Mouse (Mus musculus) MEL (cell line): ENCODE measurements around the gene Ptprn2. TPM values are rescaled to one million over a fixed set of nuclear protein-coding genes. Genes with fewer than 3 reads are reported as not detected.

ENCODE experiments used
- DNase-seq: peaks from one replicate; pipeline ENCODE4 v3.0.0; 2011; ENCODE audit warnings: low read depth, low spot score
- H3K27ac ChIP-seq: 2 replicates; pipeline ENCODE4 v1.5.1; 2012; ENCODE audit warnings: low read depth, mild to moderate bottlenecking, control low read depth, low read length, moderate library complexity; ENCODE audit not compliant: control insufficient read depth
- H3K27me3 ChIP-seq, 2 experiments: fragments of 150-350 bp in 1 of 2; sonication (generic) in 1 of 2; 2 replicates each; pipeline ENCODE4 v1.6.1; 2012; ENCODE audit warnings: low read length in 2 of 2, mild to moderate bottlenecking in 2 of 2, improper control_type of control experiment in 1 of 2, moderate library complexity in 1 of 2; ENCODE audit not compliant: insufficient read depth in 2 of 2, control insufficient read depth in 1 of 2
- H3K36me3 ChIP-seq, 2 experiments: 2 replicates each; pipeline ENCODE4 v1.6.1; 2012 to 2014; ENCODE audit warnings: low read length in 2 of 2, improper control_type of control experiment in 1 of 2, inconsistent platforms in 1 of 2, mild to moderate bottlenecking in 1 of 2; ENCODE audit not compliant: insufficient read depth in 2 of 2, control insufficient read depth in 1 of 2
- H3K4me1 ChIP-seq, 2 experiments: fragments of 150-350 bp in 1 of 2; sonication (generic) in 1 of 2; 2 replicates each; pipeline ENCODE4 v1.6.1; 2012; ENCODE audit warnings: low read length in 2 of 2, improper control_type of control experiment in 1 of 2, mild to moderate bottlenecking in 1 of 2; ENCODE audit not compliant: insufficient read depth in 2 of 2, control insufficient read depth in 1 of 2
- H3K4me3 ChIP-seq, 2 experiments: fragments of 150-350 bp in 1 of 2; sonication (generic) in 1 of 2; 2 replicates each; pipeline ENCODE4 v1.5.1; 2012; ENCODE audit warnings: low read depth in 2 of 2, low read length in 2 of 2, mild to moderate bottlenecking in 2 of 2, moderate library complexity in 2 of 2, control low read depth in 1 of 2, improper control_type of control experiment in 1 of 2; ENCODE audit not compliant: control insufficient read depth in 1 of 2, insufficient read depth in 1 of 2
- H3K79me2 ChIP-seq: 2 replicates; pipeline ENCODE4 v1.6.1; 2012; ENCODE audit warnings: mild to moderate bottlenecking, low read length, moderate library complexity; ENCODE audit not compliant: control insufficient read depth, poor library complexity, insufficient read depth
- H3K9ac ChIP-seq: 2 replicates; pipeline ENCODE4 v1.6.1; 2012; ENCODE audit warnings: low read depth, mild to moderate bottlenecking, control low read depth, low read length, moderate library complexity; ENCODE audit not compliant: control insufficient read depth, poor library complexity, severe bottlenecking
- H3K9me3 ChIP-seq: fragments of 150-350 bp; sonication (generic); replicated peaks from 2 replicates; pipeline ENCODE4 v1.6.1; 2012; ENCODE audit warnings: mild to moderate bottlenecking, low read length, improper control_type of control experiment, moderate library complexity; ENCODE audit not compliant: insufficient read depth
- BHLHE40 ChIP-seq: IDR thresholded peaks from 2 replicates; pipeline ENCODE4 v1.6.1; 2012; ENCODE audit warnings: low read depth, mild to moderate bottlenecking, inconsistent platforms, low read length, improper control_type of control experiment, borderline replicate concordance
- CHD1 ChIP-seq: IDR thresholded peaks from 2 replicates; pipeline ENCODE4 v1.6.1; 2012; ENCODE audit warnings: low read depth, mild to moderate bottlenecking, inconsistent platforms, low read length, improper control_type of control experiment
- CTCF ChIP-seq, 3 experiments: IDR thresholded peaks in 2 of 3; conservative IDR thresholded peaks in 1 of 3; 2 replicates each; pipeline ENCODE4 v1.5.1; 2011 to 2012; ENCODE audit warnings: low read length in 3 of 3, low read depth in 2 of 3, mild to moderate bottlenecking in 2 of 3, improper control_type of control experiment in 1 of 3, inconsistent platforms in 1 of 3, mixed read lengths in 1 of 3, moderate library complexity in 1 of 3; ENCODE audit not compliant: control insufficient read depth in 1 of 3, insufficient read depth in 1 of 3, poor library complexity in 1 of 3, severe bottlenecking in 1 of 3
- ELF1 ChIP-seq: IDR thresholded peaks from 2 replicates; pipeline ENCODE4 v1.6.1; 2014; ENCODE audit warnings: low read depth, mild to moderate bottlenecking, inconsistent platforms, low read length, improper control_type of control experiment, moderate library complexity
- ETS1 ChIP-seq: IDR thresholded peaks from 2 replicates; pipeline ENCODE4 v1.6.1; 2012; ENCODE audit warnings: low read depth, mild to moderate bottlenecking, inconsistent platforms, low read length, improper control_type of control experiment, moderate library complexity
- HCFC1 ChIP-seq: IDR thresholded peaks from 2 replicates; pipeline ENCODE4 v1.6.1; 2012; ENCODE audit warnings: low read depth, mild to moderate bottlenecking, inconsistent platforms, low read length, improper control_type of control experiment, moderate library complexity
- JUND ChIP-seq: IDR thresholded peaks from 2 replicates; pipeline ENCODE4 v1.6.1; 2011; ENCODE audit warnings: low read depth, mild to moderate bottlenecking, improper control_type of control experiment, low read length
- KAT2A ChIP-seq: conservative IDR thresholded peaks from 2 replicates; pipeline ENCODE4 v1.6.1; 2012; ENCODE audit warnings: low read depth, low read length, improper control_type of control experiment, inconsistent platforms
- MAFK ChIP-seq: IDR thresholded peaks from 2 replicates; pipeline ENCODE4 v1.6.1; 2011; ENCODE audit warnings: low read depth, mild to moderate bottlenecking, low read length, improper control_type of control experiment, borderline replicate concordance
- MAX ChIP-seq: IDR thresholded peaks from 2 replicates; pipeline ENCODE4 v1.6.1; 2011; ENCODE audit warnings: low read length, improper control_type of control experiment
- MEF2A ChIP-seq: IDR thresholded peaks from 2 replicates; pipeline ENCODE4 v1.6.1; 2014; ENCODE audit warnings: low read depth, mild to moderate bottlenecking, inconsistent platforms, low read length, improper control_type of control experiment; ENCODE audit not compliant: poor library complexity, insufficient replicate concordance, severe bottlenecking; ENCODE audit errors: extremely low read depth
- MYB ChIP-seq: IDR thresholded peaks from 2 replicates; pipeline ENCODE4 v1.6.1; 2011; ENCODE audit warnings: mild to moderate bottlenecking, low read depth, low read length, improper control_type of control experiment
- NELFE ChIP-seq: IDR thresholded peaks from 2 replicates; pipeline ENCODE4 v1.6.1; 2011; ENCODE audit warnings: low read depth, low read length, improper control_type of control experiment
- NRF1 ChIP-seq: IDR thresholded peaks from 2 replicates; pipeline ENCODE4 v1.6.1; 2014; ENCODE audit warnings: low read depth, mild to moderate bottlenecking, inconsistent platforms, low read length, improper control_type of control experiment, moderate library complexity; ENCODE audit not compliant: poor library complexity, insufficient read depth, severe bottlenecking
- POLR2AphosphoS2 ChIP-seq: IDR thresholded peaks from 2 replicates; pipeline ENCODE4 v1.6.1; 2011; ENCODE audit warnings: low read length, improper control_type of control experiment
- POLR2AphosphoS5 ChIP-seq: IDR thresholded peaks from 2 replicates; pipeline ENCODE4 v1.6.1; 2012; ENCODE audit warnings: low read depth, borderline replicate concordance, mild to moderate bottlenecking, inconsistent platforms, low read length, moderate library complexity, mixed read lengths
- RCOR1 ChIP-seq: IDR thresholded peaks from 2 replicates; pipeline ENCODE4 v1.6.1; 2012; ENCODE audit warnings: low read depth, mild to moderate bottlenecking, inconsistent platforms, low read length, improper control_type of control experiment
- SIN3A ChIP-seq: IDR thresholded peaks from 2 replicates; pipeline ENCODE4 v1.6.1; 2012; ENCODE audit warnings: low read length, improper control_type of control experiment, inconsistent platforms
- SMC3 ChIP-seq: IDR thresholded peaks from 2 replicates; pipeline ENCODE4 v1.6.1; 2011; ENCODE audit warnings: low read depth, low read length, improper control_type of control experiment
- TAL1 ChIP-seq: IDR thresholded peaks from 2 replicates; pipeline ENCODE4 v1.6.1; 2012; ENCODE audit warnings: mild to moderate bottlenecking, inconsistent platforms, low read length, moderate library complexity, mixed read lengths
- TCF12 ChIP-seq: IDR thresholded peaks from 2 replicates; pipeline ENCODE4 v1.6.1; 2014; ENCODE audit warnings: low read depth, mild to moderate bottlenecking, inconsistent platforms, low read length, improper control_type of control experiment, moderate library complexity
- USF1 ChIP-seq: IDR thresholded peaks from 2 replicates; pipeline ENCODE4 v1.6.1; 2014; ENCODE audit warnings: low read depth, mild to moderate bottlenecking, inconsistent platforms, low read length, improper control_type of control experiment, moderate library complexity
- USF2 ChIP-seq, 2 experiments: IDR thresholded peaks; 2 replicates each; pipeline ENCODE4 v1.6.1; 2011 to 2012; ENCODE audit warnings: improper control_type of control experiment in 2 of 2, low read length in 2 of 2, borderline replicate concordance in 1 of 2, inconsistent platforms in 1 of 2, low read depth in 1 of 2, mild to moderate bottlenecking in 1 of 2; ENCODE audit not compliant: insufficient read depth in 1 of 2
- ZKSCAN1 ChIP-seq: IDR thresholded peaks from 2 replicates; pipeline ENCODE4 v1.6.1; 2012; ENCODE audit warnings: low read depth, mild to moderate bottlenecking, inconsistent platforms, low read length, improper control_type of control experiment, moderate library complexity
- polyA plus RNA-seq, 2 experiments: library from polyadenylated mRNA; stranded (reverse) in 1 of 2; unstranded in 1 of 2; fragments of >175 nt in 1 of 2; fragments of >200 nt in 1 of 2; gene quantifications; 2 replicates each; pipeline versions ENCODE4 v1.2.1 to v1.2.4; 2012; ENCODE audit warnings: low replicate concordance in 2 of 2, low read depth in 1 of 2; ENCODE audit not compliant: insufficient read length in 2 of 2, insufficient read depth in 1 of 2, missing spikeins in 1 of 2
- total RNA-seq: library from RNA; depleted of rRNA; stranded (reverse); fragments of 300-350 nt; gene quantifications from 2 replicates; pipeline ENCODE4 v1.2.3, GENCODE M21; 2012

Ptprn2 gene
- total and polyA plus RNA-seq, 3 experiments: not detected

DNA sequence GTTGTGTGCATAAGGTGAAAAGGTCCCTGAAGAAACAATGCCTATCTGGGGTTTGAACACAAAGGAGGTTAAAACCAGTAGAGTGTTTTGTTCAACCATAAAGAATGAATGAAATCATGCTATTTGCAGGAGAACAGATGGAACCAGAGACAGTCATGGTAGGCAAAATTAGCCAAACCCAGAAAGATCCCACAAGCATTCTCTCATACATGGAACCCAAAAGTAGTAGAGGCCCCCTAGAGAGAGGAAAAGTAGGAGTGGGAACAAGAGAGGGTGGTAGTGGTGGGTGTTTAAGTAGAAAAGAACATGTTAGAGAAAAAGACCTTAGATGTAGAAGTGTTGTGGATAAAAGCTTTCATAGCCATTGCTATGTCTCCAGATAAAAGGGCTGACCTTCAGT is 719.4 kb downstream of the Ptprn2 start:
- DNase-seq: no peak
- H3K4me3 ChIP-seq: no peak overlapping the region
- no peaks in the 10 kb centered on the region for H3K27me3 ChIP-seq
- no peaks in the 10 kb centered on the region for H3K79me2 ChIP-seq
- no peaks in the 10 kb centered on the region for H3K9me3 ChIP-seq
- H3K36me3 ChIP-seq: no peaks in the 10 kb centered on the region
- no peak overlapping the region for H3K9ac ChIP-seq
- TF ChIP-seq ZKSCAN1 (no peak), TCF12 (no peak), ETS1 (no peak), POLR2AphosphoS5 (no peak), RCOR1 (no peak), MAX (no peak), MAFK (no peak), HCFC1 (no peak), SMC3 (no peak), NELFE (no peak), TAL1 (no peak), CTCF (IDR thresholded peaks at IDR 0.05 in 2 of 3, conservative IDR thresholded peaks at IDR 0.05 in 1 of 3; ENCODE audit: control insufficient read depth in 1 of 3, insufficient read depth in 1 of 3, low read depth in 2 of 3, low read length in 3 of 3, poor library complexity in 1 of 3, severe bottlenecking in 1 of 3) (no peak)
- H3K4me1 ChIP-seq: no peaks in the 10 kb centered on the region
- H3K27ac ChIP-seq: no peak overlapping the region

DNA sequence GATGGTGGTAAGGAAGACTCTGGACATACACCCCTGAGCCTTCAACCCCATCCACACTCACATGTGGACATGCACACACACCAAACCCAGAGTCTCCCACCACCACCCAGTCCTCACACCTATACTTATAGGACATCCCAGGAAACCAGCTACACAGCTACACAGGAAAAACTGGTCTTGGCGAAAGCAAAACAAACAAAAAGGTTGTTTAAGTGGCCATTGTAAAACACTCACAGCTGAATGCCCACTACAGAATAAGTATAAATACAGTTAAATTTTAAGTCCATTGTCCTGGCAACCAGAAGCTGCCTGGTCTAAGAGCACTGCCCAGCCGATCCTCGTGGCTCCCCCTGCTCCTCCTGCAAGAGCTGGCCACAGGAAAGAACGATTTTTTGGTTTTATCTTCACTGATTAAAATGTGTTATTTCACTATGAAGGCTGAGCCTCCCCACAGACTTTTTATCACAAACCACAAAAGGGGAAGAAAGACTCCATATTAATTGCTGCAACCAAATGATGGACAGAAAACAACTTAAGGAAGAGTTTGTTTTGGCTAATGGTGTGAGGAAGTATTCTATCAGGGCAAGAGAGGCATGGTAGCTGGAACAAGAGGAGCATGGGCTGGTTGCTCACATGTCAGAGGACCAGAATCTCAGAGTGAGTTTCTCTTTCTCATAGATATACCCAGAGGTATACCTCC is 722.1 kb downstream of the Ptprn2 start:
- peak; percentile 8 for DNase-seq
- Histone ChIP-seq H3K27me3 (no peaks in the 10 kb centered on the region), H3K4me1 (no peaks in the 10 kb centered on the region), H3K9ac (no peak overlapping the region), H3K4me3 (no peak overlapping the region), H3K79me2 (no peaks in the 10 kb centered on the region), H3K36me3 (no peaks in the 10 kb centered on the region), H3K9me3 (no peaks in the 10 kb centered on the region; the same call in 1 of the 2 replicates), H3K27ac (no peak overlapping the region)
- no peak for TF ChIP-seq CHD1
- no peak for TF ChIP-seq CTCF (IDR thresholded peaks at IDR 0.05 in 2 of 3, conservative IDR thresholded peaks at IDR 0.05 in 1 of 3; ENCODE audit: control insufficient read depth in 1 of 3, insufficient read depth in 1 of 3, low read depth in 2 of 3, low read length in 3 of 3, poor library complexity in 1 of 3, severe bottlenecking in 1 of 3)
- no peak for TF ChIP-seq NRF1
- TF ChIP-seq KAT2A: no peak
- no peak for TF ChIP-seq JUND
- TF ChIP-seq ZKSCAN1: no peak
- no peak for TF ChIP-seq SIN3A
- no peak for TF ChIP-seq MYB
- no peak for TF ChIP-seq RCOR1
- no peak for TF ChIP-seq USF2 (IDR thresholded peaks at IDR 0.05; ENCODE audit: borderline replicate concordance in 1 of 2, insufficient read depth in 1 of 2, low read depth in 1 of 2, low read length in 2 of 2)
- no peak for TF ChIP-seq ELF1
- TF ChIP-seq MEF2A: no peak
- TF ChIP-seq POLR2AphosphoS2: no peak
- TF ChIP-seq BHLHE40: no peak
- TF ChIP-seq TCF12: no peak
- no peak for TF ChIP-seq USF1
- no peak for TF ChIP-seq MAFK
- no peak for TF ChIP-seq TAL1
